In genomic region chr3:31254427-31254826, GRCm38 (mm10) we compare ENCODE assay signal across 13 mouse cellular contexts. TPM values are rescaled to one million over a fixed set of nuclear protein-coding genes. Genes with fewer than 3 reads are reported as not detected.
DNase-seq lines count a peak whose midpoint lies in the region; ATAC-seq and TF ChIP-seq lines count a peak whose summit lies in the region.
"Had no signal": no experiment of that assay in that cellular context is flagged by ENCODE, and none has a peak within 500 bp of the region (broad histone marks: within the 10 kb centered on the region; RNA-seq: fewer than 3 reads in every experiment).

No protein-coding gene starts in this region.

- no peak overlapping the region for H3K27ac ChIP-seq in lung, embryonic 16.5 days (ENCODE audit: low read length)
- H3K27ac ChIP-seq: embryonic facial prominence, embryonic 12.5 days; liver, embryonic 13.5 days; midbrain, embryonic 12.5 days had no signal

- DNase-seq in lung, adult 2 months, result no peak
- DNase-seq in frontal cortex, adult 2 months (ENCODE audit: extremely low spot score in 1 of 2, low spot score in 1 of 2), result peak; percentile 78 to 82
- DNase-seq in left cerebral cortex, postnatal 10 days (ENCODE audit: extremely low spot score in 1 of 2, low spot score in 2 of 2), result peak; percentile 13 to 35
- no peak for DNase-seq in adrenal gland, postnatal 10 days
- DNase-seq in embryo, embryonic 11 days, result no peak
- DNase-seq in yolk sac, embryonic 10.5 days (ENCODE audit: low spot score), result no peak
- DNase-seq: gastrocnemius, postnatal 36 days; liver, embryonic 13.5 days had no signal

- whole genome bisulfite sequencing in lung, embryonic 16.5 days, result 60% methylated on average over 7 of the region's 7 CpGs
- 69% methylated on average over 7 of the region's 7 CpGs for WGBS in lung, adult 2 months

- no peaks in the 10 kb centered on the region for H3K36me3 ChIP-seq in lung, embryonic 16.5 days (ENCODE audit: control insufficient read depth, insufficient read depth, low read length)
- H3K36me3 ChIP-seq: embryonic facial prominence, embryonic 12.5 days; G1E; liver, embryonic 13.5 days; midbrain, embryonic 12.5 days had no signal

- ATAC-seq in lung, embryonic 16.5 days (ENCODE audit: low read depth), result peak; percentile 56
- ATAC-seq: intestine, postnatal 0 days had no signal

- no peak overlapping the region for H3K4me2 ChIP-seq in lung, embryonic 16.5 days (ENCODE audit: low read depth, low read length)
- H3K4me2 ChIP-seq: embryonic facial prominence, embryonic 12.5 days; liver, embryonic 13.5 days; midbrain, embryonic 12.5 days had no signal

- TF ChIP-seq CTCF in lung, adult 2 months (IDR thresholded peaks at IDR 0.05; ENCODE audit: insufficient read depth, low read length), result no peak

- no peak overlapping the region for H3K9ac ChIP-seq in lung, embryonic 16.5 days (ENCODE audit: low read length)
- H3K9ac ChIP-seq: embryonic facial prominence, embryonic 12.5 days; liver, embryonic 13.5 days; midbrain, embryonic 12.5 days had no signal

- H3K4me1 ChIP-seq in lung, embryonic 16.5 days (replicated peaks; ENCODE audit: control insufficient read depth, insufficient read depth, low read length), result no peaks in the 10 kb centered on the region
- H3K4me1 ChIP-seq in lung, adult 2 months (ENCODE audit: control insufficient read depth, insufficient read depth, low read length), result no peaks in the 10 kb centered on the region
- H3K4me1 ChIP-seq: embryonic facial prominence, embryonic 12.5 days; liver, embryonic 13.5 days; midbrain, embryonic 12.5 days had no signal

- TF ChIP-seq POLR2A in lung, adult 2 months (IDR thresholded peaks at IDR 0.05; ENCODE audit: borderline replicate concordance, extremely low read depth, low read depth, low read length), result no peak

- no peaks in the 10 kb centered on the region for H3K27me3 ChIP-seq in lung, embryonic 16.5 days (ENCODE audit: control insufficient read depth, insufficient read depth, low read depth, low read length)
- H3K27me3 ChIP-seq: embryonic facial prominence, embryonic 12.5 days; liver, embryonic 13.5 days; midbrain, embryonic 12.5 days had no signal

- H3K9me3 ChIP-seq in lung, embryonic 16.5 days (ENCODE audit: control insufficient read depth, low read length), result no peaks in the 10 kb centered on the region
- H3K9me3 ChIP-seq: embryonic facial prominence, embryonic 12.5 days; G1E; liver, embryonic 13.5 days; midbrain, embryonic 12.5 days had no signal

- no peak overlapping the region for H3K4me3 ChIP-seq in lung, embryonic 16.5 days (ENCODE audit: low read length)
- H3K4me3 ChIP-seq in lung, adult 2 months (replicated peaks; ENCODE audit: extremely low read depth, low read depth, low read length), result no peak overlapping the region
- H3K4me3 ChIP-seq: embryonic facial prominence, embryonic 12.5 days; liver, embryonic 13.5 days; midbrain, embryonic 12.5 days had no signal

- intact Hi-C loops in left cerebral cortex, postnatal 10 days (cut with DNase I), result no loop called here

RNA-seq across cellular contexts. Expression of gene Slc7a14, which starts 55.8 kb away (rescaled TPM):
- polyA plus RNA-seq in lung, embryonic 16.5 days (2015; fragmentation: Nextera tagmentation; extraction: Ambion mirVana), result 0.11 and 0.18 TPM in 2 replicates
- 0.05 TPM in 2 replicates for polyA plus RNA-seq in lung, adult 2 months (2012; rRNA removed)
- polyA plus RNA-seq in frontal cortex, adult 2 months (2012; rRNA removed), result 13.5 and 16.7 TPM in 2 replicates
- total RNA-seq in left cerebral cortex, postnatal 10 days (2021), result 10 to 100 TPM; 34.2 to 36.5 TPM
- 1 to 10 TPM; 4.5 to 7.8 TPM for total RNA-seq in adrenal gland, postnatal 10 days (2021)
- polyA plus RNA-seq: G1E had no signal

Comparison
In these comparisons a context has a peak if more than half of its experiments do, and no peak if none do; other contexts are left out.
1. DNase-seq: peak in frontal cortex, adult 2 months (2 of 2) and left cerebral cortex, postnatal 10 days (2 of 2); none in lung, adult 2 months (single experiment), adrenal gland, postnatal 10 days (single experiment), embryo, embryonic 11 days (single experiment) and yolk sac, embryonic 10.5 days (single experiment).
2. RNA of gene Slc7a14, which starts 55.8 kb away (polyA plus RNA-seq): 13.5 to 16.7 TPM in frontal cortex, adult 2 months; 0.11 to 0.18 TPM in lung, embryonic 16.5 days and 0.05 TPM in lung, adult 2 months; every median in the first group is over 10 times any median in the second.